Mouse (Mus musculus): ENCODE data around the gene Clstn2. TPM values are rescaled to one million over a fixed set of nuclear protein-coding genes. Genes with fewer than 3 reads are reported as not detected.

Gene Clstn2
- polyA plus RNA-seq, 1 experiment from 2014 or later: 15.3 TPM

DNA sequence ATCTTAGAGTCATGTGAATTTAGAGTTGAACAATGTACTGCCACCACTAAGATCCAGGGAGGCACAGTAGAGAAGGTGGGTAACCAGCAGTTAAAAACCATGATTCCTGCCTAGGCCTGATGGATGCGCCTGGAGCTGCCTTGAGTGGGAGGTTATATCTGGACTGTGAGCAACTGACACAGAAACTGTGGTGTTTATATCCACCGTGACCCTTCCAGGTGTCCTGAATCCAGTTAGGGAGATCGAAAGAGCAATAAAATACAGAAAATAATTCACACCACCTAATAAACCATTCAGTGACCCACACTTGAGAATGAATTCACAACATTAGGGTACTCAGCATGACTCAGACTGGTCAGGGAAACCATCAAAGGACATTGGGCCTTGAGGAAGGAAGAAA, 141.6 kb downstream of the Clstn2 start:
- H3K27ac ChIP-seq (replicated peaks): no peak overlapping the region
- no peak for ATAC-seq (ENCODE audit: low FRiP score, low read depth)
- H3K4me3 ChIP-seq: no peak overlapping the region
- WGBS: 85% methylated on average over 3 of the region's 3 CpGs
- no peak overlapping the region for H3K4me2 ChIP-seq
- H3K9ac ChIP-seq: no peak overlapping the region
- no peaks in the 10 kb centered on the region for H3K36me3 ChIP-seq
- H3K9me3 ChIP-seq: no peaks in the 10 kb centered on the region
- no peaks in the 10 kb centered on the region for H3K4me1 ChIP-seq (replicated peaks)
- no peaks in the 10 kb centered on the region for H3K27me3 ChIP-seq

DNA sequence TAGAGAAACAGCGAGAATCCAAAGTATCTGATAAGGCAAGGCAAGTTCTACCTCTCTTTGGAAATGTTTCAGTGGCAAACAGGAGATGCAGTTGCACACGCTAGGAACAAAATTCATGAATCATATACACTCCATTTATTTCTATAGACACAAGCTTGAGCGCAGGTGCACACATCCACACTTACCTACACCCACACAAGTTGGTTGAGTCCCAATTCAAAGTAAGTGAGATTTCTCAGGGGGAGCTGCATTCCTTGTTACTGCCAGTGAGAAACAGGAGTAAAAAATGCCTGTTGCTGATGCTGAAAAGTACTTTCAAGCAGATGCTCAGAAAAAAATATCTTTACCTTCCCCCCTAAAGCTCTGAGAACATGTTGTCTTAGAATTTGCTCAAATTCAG, 149.6 kb downstream of the Clstn2 start:
- H3K27ac ChIP-seq (replicated peaks): no peak overlapping the region
- H3K36me3 ChIP-seq: no peaks in the 10 kb centered on the region
- H3K4me3 ChIP-seq: no peak overlapping the region
- H3K4me2 ChIP-seq: no peak overlapping the region
- 95% methylated on average over 3 of the region's 3 CpGs for WGBS
- H3K9ac ChIP-seq: no peak overlapping the region
- H3K4me1 ChIP-seq (replicated peaks): no peaks in the 10 kb centered on the region
- H3K27me3 ChIP-seq: no peaks in the 10 kb centered on the region
- no peak for ATAC-seq (ENCODE audit: low FRiP score, low read depth)
- H3K9me3 ChIP-seq: no peaks in the 10 kb centered on the region

DNA sequence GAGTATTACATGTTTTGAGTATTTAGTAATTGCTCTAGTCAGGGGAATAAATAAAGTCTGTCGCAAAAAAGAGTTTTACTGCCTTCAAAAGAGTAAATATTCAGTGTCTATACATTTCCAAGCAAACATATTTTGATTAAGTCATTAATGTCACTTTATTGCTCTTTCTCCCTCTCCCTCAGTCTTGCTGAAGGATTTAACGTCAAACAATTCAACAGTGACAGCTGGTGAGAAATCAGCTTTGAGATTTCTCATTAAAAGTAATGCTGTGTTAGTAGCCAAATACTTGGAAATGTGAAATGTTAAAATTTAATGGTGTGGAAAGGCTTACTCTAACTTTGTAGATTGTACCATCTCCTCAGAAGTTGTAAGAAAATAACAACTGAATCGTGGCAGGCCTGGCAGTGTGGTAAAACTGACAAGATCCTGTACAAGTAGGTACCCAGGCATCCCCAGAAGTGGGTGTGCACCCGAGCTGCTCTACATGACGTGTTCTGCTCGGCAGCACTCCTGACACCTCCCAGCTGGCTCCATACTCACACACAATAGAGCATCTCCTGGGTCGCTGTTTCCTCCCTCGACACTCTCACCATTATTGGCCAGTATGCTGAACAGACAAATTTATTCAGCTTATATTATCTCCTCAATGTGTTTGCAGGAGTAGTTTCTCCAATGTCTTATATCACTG, 165.8 kb downstream of the Clstn2 start:
- no peaks in the 10 kb centered on the region for H3K4me1 ChIP-seq (replicated peaks)
- no peaks in the 10 kb centered on the region for H3K9me3 ChIP-seq
- 42% methylated on average over 8 of the region's 8 CpGs for WGBS
- H3K27me3 ChIP-seq: no peaks in the 10 kb centered on the region
- no peak overlapping the region for H3K9ac ChIP-seq
- H3K27ac ChIP-seq (replicated peaks): no peak overlapping the region
- H3K36me3 ChIP-seq: no peaks in the 10 kb centered on the region
- H3K4me3 ChIP-seq: no peak overlapping the region
- no peak for ATAC-seq (ENCODE audit: low FRiP score, low read depth)
- no peak overlapping the region for H3K4me2 ChIP-seq

DNA sequence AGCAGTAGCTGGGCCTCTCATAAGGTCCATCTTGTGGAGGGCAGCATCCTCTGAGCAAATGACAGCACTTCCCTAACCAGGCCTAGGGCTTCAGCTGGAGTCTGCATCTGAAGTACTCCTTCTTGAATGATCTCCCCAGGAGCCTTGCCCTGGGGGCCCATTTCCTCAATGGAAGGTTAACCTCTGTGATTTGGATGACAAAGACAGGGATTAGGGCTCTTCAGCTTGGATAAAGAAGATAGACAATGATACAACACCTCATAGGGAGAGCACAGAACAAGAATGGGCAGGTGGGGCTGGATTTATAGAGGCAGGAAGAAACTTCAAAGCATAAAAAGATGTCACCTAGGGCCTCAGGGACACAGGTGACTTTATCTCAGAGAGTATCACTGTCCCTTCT, 180.1 kb downstream of the Clstn2 start:
- H3K27ac ChIP-seq (replicated peaks): no peak overlapping the region
- ATAC-seq (ENCODE audit: low FRiP score, low read depth): no peak
- H3K27me3 ChIP-seq: no peaks in the 10 kb centered on the region
- H3K4me3 ChIP-seq: no peak overlapping the region
- no peak overlapping the region for H3K9ac ChIP-seq
- no peak overlapping the region for H3K4me2 ChIP-seq
- no peaks in the 10 kb centered on the region for H3K9me3 ChIP-seq
- H3K36me3 ChIP-seq: no peaks in the 10 kb centered on the region
- peaks cover 19% of the 10 kb centered on the region for H3K4me1 ChIP-seq (replicated peaks)

DNA sequence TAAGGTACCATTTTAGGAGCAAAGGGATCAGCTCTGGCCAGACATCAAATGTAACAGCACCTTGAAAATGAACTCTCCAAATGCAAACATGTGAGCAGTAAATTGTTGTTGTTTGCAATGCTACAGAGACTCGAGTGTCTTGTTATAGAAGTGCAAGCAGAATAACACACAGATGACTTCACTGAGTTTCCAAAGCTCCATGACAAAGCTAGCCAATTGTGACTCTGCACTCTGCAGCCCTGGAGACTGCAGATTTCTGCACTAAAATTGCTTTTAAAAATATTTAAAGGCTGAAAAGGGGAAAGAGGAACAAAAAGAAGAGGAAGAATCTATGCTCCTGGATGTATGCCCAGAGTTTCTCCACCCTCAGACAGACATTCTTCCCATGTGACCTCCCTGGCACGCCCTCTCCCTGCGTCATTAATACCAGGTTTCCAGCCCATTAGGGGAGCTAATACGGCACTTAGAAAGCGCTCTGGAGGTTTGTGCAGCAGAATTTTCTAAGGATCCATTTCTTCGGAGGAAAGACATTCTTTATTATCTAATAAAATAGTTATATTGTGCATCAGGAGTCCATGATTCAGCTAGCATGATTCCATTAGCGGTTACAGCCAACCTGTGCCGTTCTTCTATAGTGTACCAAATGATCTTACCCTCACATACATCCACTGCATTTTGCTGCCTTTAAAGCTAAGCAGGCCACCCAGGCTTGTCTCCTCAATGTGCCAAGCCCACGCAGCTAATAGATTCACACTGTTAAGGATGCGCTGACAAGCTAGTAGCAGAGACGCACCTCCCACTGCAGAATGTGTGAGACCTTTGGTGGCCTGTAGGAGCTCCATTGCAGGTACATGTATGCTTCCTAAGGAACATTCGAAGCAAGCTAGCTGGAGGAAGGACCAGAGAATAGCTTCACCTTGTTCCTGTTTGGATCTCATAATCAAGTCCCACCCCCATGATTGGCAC, 184.8 kb downstream of the Clstn2 start:
- H3K36me3 ChIP-seq: no peaks in the 10 kb centered on the region
- H3K27me3 ChIP-seq: no peaks in the 10 kb centered on the region
- 63% methylated on average over 12 of the region's 12 CpGs for WGBS
- H3K9ac ChIP-seq: no peak overlapping the region
- H3K4me3 ChIP-seq: no peak overlapping the region
- H3K9me3 ChIP-seq: no peaks in the 10 kb centered on the region
- peaks cover 23% of the 10 kb centered on the region for H3K4me1 ChIP-seq (replicated peaks)
- 0 out of 2 replicates have a peak, but pooled peaks have one; percentile 42 for ATAC-seq (ENCODE audit: low FRiP score, low read depth)
- peak overlapping the region; percentile 68 for H3K27ac ChIP-seq (replicated peaks)
- 0 out of 2 replicates have a peak overlapping the region, but pooled peaks have one; percentile 11 for H3K4me2 ChIP-seq

DNA sequence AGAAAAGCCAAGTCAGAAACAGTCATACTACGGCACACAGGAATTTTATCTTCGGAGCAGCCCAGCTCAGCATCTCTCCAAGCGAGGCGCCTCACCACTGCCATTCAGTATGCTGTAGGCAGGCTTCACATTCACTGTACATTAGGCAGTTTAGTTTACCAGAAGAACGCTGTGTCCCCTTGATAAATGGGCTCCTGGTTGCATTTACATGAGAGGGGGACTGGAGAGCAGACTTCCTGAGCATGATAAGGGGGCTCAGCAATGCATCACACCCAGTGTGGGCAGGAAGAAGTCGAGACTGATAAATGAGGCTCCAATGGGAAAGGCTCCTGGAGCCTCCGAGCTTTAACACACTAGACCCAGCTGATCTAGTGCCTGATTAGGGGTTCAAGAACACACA, 190.9 kb downstream of the Clstn2 start:
- 73% methylated on average over 7 of the region's 7 CpGs for WGBS
- H3K9ac ChIP-seq: no peak overlapping the region
- H3K4me2 ChIP-seq: no peak overlapping the region
- no peaks in the 10 kb centered on the region for H3K27me3 ChIP-seq
- no peaks in the 10 kb centered on the region for H3K4me1 ChIP-seq (replicated peaks)
- no peak overlapping the region for H3K4me3 ChIP-seq
- ATAC-seq (ENCODE audit: low FRiP score, low read depth): no peak
- no peak overlapping the region for H3K27ac ChIP-seq (replicated peaks)
- H3K9me3 ChIP-seq: no peaks in the 10 kb centered on the region
- H3K36me3 ChIP-seq: no peaks in the 10 kb centered on the region

DNA sequence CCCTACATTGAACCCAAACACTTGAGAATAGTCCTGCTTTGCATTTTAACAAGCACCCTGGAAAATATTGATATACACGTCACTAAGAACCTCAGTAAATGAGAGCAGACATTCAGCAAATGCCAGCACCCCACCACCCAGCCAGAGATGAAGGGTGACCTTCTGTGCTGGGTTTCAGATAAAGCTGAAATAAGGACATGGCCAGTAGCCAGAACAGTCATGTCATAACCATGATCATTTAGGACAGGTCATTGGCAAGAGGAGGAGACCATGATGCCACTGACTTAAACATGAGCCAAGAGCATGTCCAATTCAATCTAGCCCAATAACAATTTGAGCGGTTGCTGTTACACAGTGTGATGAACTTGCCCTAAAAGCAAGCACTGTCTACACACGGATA, 201.8 kb downstream of the Clstn2 start:
- no peak overlapping the region for H3K9ac ChIP-seq
- H3K4me1 ChIP-seq (replicated peaks): peaks cover 12% of the 10 kb centered on the region
- no peak overlapping the region for H3K27ac ChIP-seq (replicated peaks)
- 91% methylated on average over 3 of the region's 3 CpGs for WGBS
- H3K36me3 ChIP-seq: no peaks in the 10 kb centered on the region
- no peak overlapping the region for H3K4me3 ChIP-seq
- no peaks in the 10 kb centered on the region for H3K9me3 ChIP-seq
- no peak for ATAC-seq (ENCODE audit: low FRiP score, low read depth)
- H3K27me3 ChIP-seq: no peaks in the 10 kb centered on the region
- H3K4me2 ChIP-seq: no peak overlapping the region

DNA sequence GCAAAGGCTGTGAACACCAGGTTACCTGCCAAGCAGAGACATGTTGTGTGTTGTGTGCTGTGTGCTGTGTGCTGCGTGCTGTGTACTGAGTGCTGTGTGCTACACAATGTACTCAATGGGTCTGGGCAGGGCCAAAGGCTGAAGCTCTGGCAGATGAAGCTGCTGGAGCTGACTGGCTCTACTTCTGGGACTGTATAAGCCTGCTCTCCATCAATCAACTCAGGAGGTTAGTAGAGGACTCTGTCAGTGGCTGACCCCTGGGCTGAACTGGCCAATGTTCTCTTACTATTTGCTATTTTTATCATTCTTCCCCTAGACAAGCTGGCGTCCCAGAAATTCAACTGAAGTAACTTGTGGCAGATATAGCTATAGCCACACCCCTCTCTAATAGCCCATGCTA, 203.1 kb downstream of the Clstn2 start:
- Histone ChIP-seq H3K27ac (replicated peaks) (no peak overlapping the region), H3K36me3 (no peaks in the 10 kb centered on the region), H3K4me1 (replicated peaks) (peaks cover 12% of the 10 kb centered on the region), H3K27me3 (no peaks in the 10 kb centered on the region), H3K4me3 (no peak overlapping the region), H3K9me3 (no peaks in the 10 kb centered on the region), H3K9ac (no peak overlapping the region), H3K4me2 (no peak overlapping the region)
- WGBS: 72% methylated on average over 2 of the region's 2 CpGs
- ATAC-seq (ENCODE audit: low FRiP score, low read depth): no peak

DNA sequence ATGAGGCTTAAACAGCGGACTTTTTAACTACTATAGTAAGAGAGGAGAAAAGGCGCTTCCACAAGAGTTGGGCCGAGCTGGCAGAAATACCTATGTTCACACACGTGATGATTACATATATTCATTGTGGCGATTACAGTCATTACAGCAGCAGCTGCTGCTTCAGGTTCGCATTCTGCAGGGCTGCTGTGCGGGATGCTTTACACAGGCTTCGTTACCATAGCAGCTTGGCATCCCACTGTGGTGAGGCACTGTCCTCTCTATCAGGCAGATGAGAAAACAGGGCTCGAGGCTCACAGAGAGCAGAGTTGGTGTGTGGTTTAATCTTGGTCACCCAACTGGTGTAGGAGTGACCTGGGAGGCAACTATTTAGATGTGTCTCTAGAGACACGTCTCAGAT, 205.3 kb downstream of the Clstn2 start:
- no peak for ATAC-seq (ENCODE audit: low FRiP score, low read depth)
- Histone ChIP-seq H3K36me3 (no peaks in the 10 kb centered on the region), H3K27ac (replicated peaks) (no peak overlapping the region), H3K27me3 (no peaks in the 10 kb centered on the region), H3K9ac (no peak overlapping the region), H3K4me3 (no peak overlapping the region), H3K4me2 (no peak overlapping the region), H3K9me3 (no peaks in the 10 kb centered on the region), H3K4me1 (replicated peaks) (peaks cover 12% of the 10 kb centered on the region)
- WGBS: 43% methylated on average over 10 of the region's 10 CpGs

DNA sequence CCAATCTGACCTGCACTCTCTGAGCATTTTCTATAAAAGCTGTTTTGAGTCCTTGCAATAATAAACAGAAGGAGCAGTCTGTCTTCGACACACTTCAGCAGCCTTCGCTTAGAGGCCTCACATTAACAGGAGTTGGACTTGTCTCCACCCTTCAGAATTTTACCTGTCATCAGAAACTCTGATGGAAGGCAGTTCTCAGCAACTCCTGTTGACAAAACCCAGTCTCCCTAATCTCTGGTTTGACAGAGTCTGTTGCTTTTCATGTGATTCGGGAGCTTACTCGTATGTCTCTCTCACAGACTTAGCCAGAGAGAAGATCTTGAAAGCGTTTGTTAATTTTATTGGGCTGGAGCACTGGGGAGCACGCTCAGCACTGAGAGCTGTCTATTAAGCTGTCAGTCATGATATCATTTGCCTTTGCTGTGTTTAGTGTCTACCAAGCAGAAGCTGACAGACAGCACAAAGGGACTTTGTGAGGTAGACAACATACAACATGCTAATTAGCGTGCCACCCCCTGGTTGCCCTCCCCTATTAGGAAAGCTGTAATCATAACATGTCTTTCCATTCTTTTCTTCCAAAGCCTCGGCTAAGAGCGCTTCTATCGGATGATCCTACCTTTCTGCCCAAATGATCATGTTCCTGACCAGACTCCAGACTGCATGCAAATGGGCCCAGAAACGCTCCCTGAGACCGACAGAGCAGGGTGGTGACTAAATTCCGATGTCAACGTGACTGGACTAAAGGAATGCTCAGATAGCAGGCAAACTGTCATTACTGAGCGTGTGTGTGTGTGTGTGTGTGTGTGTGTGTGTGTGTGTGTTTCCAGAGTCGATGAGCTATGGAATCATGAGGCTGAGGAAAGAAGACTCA, 206.7 kb downstream of the Clstn2 start:
- H3K9me3 ChIP-seq: no peaks in the 10 kb centered on the region
- H3K4me2 ChIP-seq: no peak overlapping the region
- no peak overlapping the region for H3K9ac ChIP-seq
- no peaks in the 10 kb centered on the region for H3K36me3 ChIP-seq
- peaks cover 12% of the 10 kb centered on the region for H3K4me1 ChIP-seq (replicated peaks)
- no peak for ATAC-seq (ENCODE audit: low FRiP score, low read depth)
- H3K27me3 ChIP-seq: no peaks in the 10 kb centered on the region
- no peak overlapping the region for H3K4me3 ChIP-seq
- no peak overlapping the region for H3K27ac ChIP-seq (replicated peaks)
- WGBS: 62% methylated on average over 16 of the region's 16 CpGs

DNA sequence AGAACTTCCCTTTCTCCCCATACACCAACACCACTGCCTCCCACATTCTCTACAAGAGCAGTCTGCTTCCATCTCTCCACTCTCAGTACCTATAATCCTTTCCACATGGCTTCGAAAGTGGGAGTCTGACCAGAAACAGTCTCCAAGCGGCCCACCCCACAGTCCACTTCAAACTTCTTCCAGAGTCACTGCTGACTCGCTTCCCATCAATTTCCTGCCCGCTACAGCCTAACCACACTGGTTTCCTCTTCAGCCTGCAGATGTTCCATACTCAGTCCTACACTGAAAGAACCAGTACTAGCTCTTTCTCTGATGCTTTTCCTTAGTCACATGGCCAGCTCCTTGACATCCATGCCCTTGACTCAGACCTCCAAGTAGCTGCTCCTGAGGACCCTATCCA, 215.9 kb downstream of the Clstn2 start:
- Histone ChIP-seq H3K4me3 (no peak overlapping the region), H3K4me1 (replicated peaks) (no peaks in the 10 kb centered on the region), H3K4me2 (no peak overlapping the region), H3K27ac (replicated peaks) (no peak overlapping the region), H3K27me3 (no peaks in the 10 kb centered on the region), H3K9ac (no peak overlapping the region), H3K9me3 (no peaks in the 10 kb centered on the region), H3K36me3 (no peaks in the 10 kb centered on the region)
- 89% methylated on average over 4 of the region's 4 CpGs for WGBS
- ATAC-seq (ENCODE audit: low FRiP score, low read depth): no peak
